Mouse (Mus musculus) heart, embryonic 15.5 days (tissue): ENCODE results near the gene Csf3. TPM values are rescaled to one million over a fixed set of nuclear protein-coding genes. Genes with fewer than 3 reads are reported as not detected.
A peak's percentile ranks its signal among the peaks of the same experiment; 100 is the strongest.

Source experiments
- ATAC-seq: fragments of 200-750 bp; cut with Nextera tagmentation; replicated peaks from 2 replicates; pipeline ENCODE4 v1.8.0; 2017; ENCODE audit warnings: low read depth, moderate TSS enrichment; ENCODE audit not compliant: insufficient number of reproducible peaks, insufficient read depth, low FRiP score
- H3K27ac ChIP-seq: fragments of 300-500 bp; sonication (generic); 2 replicates; pipeline ENCODE4 v1.5.1; 2015; ENCODE audit warnings: mild to moderate bottlenecking, inconsistent platforms
- H3K27me3 ChIP-seq: fragments of 300-500 bp; sonication (generic); 2 replicates; pipeline ENCODE4 v1.6.1; 2015; ENCODE audit warnings: inconsistent platforms
- H3K36me3 ChIP-seq: fragments of 300-500 bp; sonication (generic); 2 replicates; pipeline ENCODE4 v1.6.1; 2015; ENCODE audit warnings: mild to moderate bottlenecking, inconsistent platforms
- H3K4me1 ChIP-seq: fragments of 300-500 bp; sonication (generic); replicated peaks from 2 replicates; pipeline ENCODE4 v1.6.1; 2015; ENCODE audit warnings: inconsistent platforms
- H3K4me2 ChIP-seq: fragments of 300-500 bp; sonication (generic); 2 replicates; pipeline ENCODE4 v1.6.1; 2015; ENCODE audit warnings: inconsistent platforms, mild to moderate bottlenecking, moderate library complexity
- H3K4me3 ChIP-seq: fragments of 300-500 bp; sonication (generic); 2 replicates; pipeline ENCODE4 v1.5.1; 2015; ENCODE audit warnings: mild to moderate bottlenecking, inconsistent platforms
- H3K9ac ChIP-seq: fragments of 300-500 bp; sonication (generic); 2 replicates; pipeline ENCODE4 v1.6.1; 2015; ENCODE audit warnings: mild to moderate bottlenecking, inconsistent platforms
- H3K9me3 ChIP-seq: fragments of 300-500 bp; sonication (generic); replicated peaks from 2 replicates; pipeline ENCODE4 v1.6.1; 2016; ENCODE audit warnings: inconsistent platforms
- WGBS: fragments of 180-500 bp; shearing (Covaris S2); methylation state at CpG from one replicate; pipeline ENCODE4 v1.1.7; 2015; ENCODE audit warnings: mixed read lengths; 5-methylcytosine and 5-hydroxymethylcytosine counted together
- polyA plus RNA-seq: library from polyadenylated mRNA; unstranded; fragments of >200 nt; fragmentation: Nextera tagmentation; extraction: Ambion mirVana; gene quantifications from 2 replicates; pipeline ENCODE4 v1.2.1, GENCODE M21; 2015

The Csf3 gene
- polyA plus RNA-seq, 1 experiment from 2014 or later: not detected

GRCm38 (mm10) chr11:98750351-98751201, 49.5 kb downstream of the Csf3 start:
- WGBS: 19% methylated on average over 17 of the region's 17 CpGs

GRCm38 (mm10) chr11:98751221-98751782, 50.2 kb downstream of the Csf3 start:
- Histone ChIP-seq H3K4me1 (peaks cover 97% of the 10 kb centered on the region), H3K9ac (peak overlapping the region; percentile 41), H3K9me3 (no peaks in the 10 kb centered on the region), H3K4me2 (peak overlapping the region; percentile 54), H3K27me3 (no peaks in the 10 kb centered on the region), H3K4me3 (peak overlapping the region; percentile 22), H3K36me3 (peaks cover 13% of the 10 kb centered on the region), H3K27ac (peak overlapping the region; percentile 92)
- peak; percentile 53 for ATAC-seq
- WGBS: 8% methylated on average over 6 of the region's 6 CpGs

More at GRCm38 (mm10) chr11:98750351-98751201, 49.5 kb downstream of the Csf3 start:
- Histone ChIP-seq H3K36me3 (peaks cover 11% of the 10 kb centered on the region; the same call in 1 of the 2 replicates), H3K4me3 (peak overlapping the region; percentile 22), H3K27ac (peak overlapping the region; percentile 92), H3K9ac (peak overlapping the region; percentile 41; the same call in 1 of the 2 replicates), H3K4me2 (peak overlapping the region; percentile 54), H3K9me3 (no peaks in the 10 kb centered on the region), H3K27me3 (no peaks in the 10 kb centered on the region), H3K4me1 (peaks cover 97% of the 10 kb centered on the region)
- peak; percentile 14 for ATAC-seq

GRCm38 (mm10) chr11:98752562-98753140, 51.6 kb downstream of the Csf3 start:
- H3K4me2 ChIP-seq: no peak overlapping the region
- WGBS: 80% methylated on average over 10 of the region's 10 CpGs
- 0 out of 2 replicates have a peak overlapping the region, but pooled peaks have one; percentile 41 for H3K9ac ChIP-seq

More at GRCm38 (mm10) chr11:98752562-98753140, 51.6 kb downstream of the Csf3 start:
- Histone ChIP-seq H3K36me3 (peaks cover 22% of the 10 kb centered on the region), H3K27me3 (no peaks in the 10 kb centered on the region), H3K4me3 (no peak overlapping the region), H3K9me3 (no peaks in the 10 kb centered on the region), H3K4me1 (peaks cover 86% of the 10 kb centered on the region), H3K27ac (peak overlapping the region; percentile 92)
- ATAC-seq: no peak

Other genes with a start within 250 kb of the Csf3 start
- gene Ikzf3, start 155.2 kb upstream of the Csf3 start, polyA plus RNA-seq: 0.05 and 0.70 TPM in 2 replicates
- 0.11 and 0.43 TPM in 2 replicates for gene Zpbp2, start 150.2 kb upstream of the Csf3 start, polyA plus RNA-seq
- gene Ormdl3, start 113.9 kb upstream of the Csf3 start, polyA plus RNA-seq: 55.6 and 68.0 TPM in 2 replicates
- gene Lrrc3c, start 103.0 kb upstream of the Csf3 start, polyA plus RNA-seq: not detected in 2 replicates
- 0.14 and 0.96 TPM in 2 replicates for gene Gm12355, start 75.6 kb upstream of the Csf3 start, polyA plus RNA-seq
- not detected in 2 replicates for gene Gsdma3, start 74.9 kb upstream of the Csf3 start, polyA plus RNA-seq
- gene Gsdma2, start 54.5 kb upstream of the Csf3 start, polyA plus RNA-seq: not detected in 2 replicates
- not detected in 2 replicates for gene Gsdma, start 36.9 kb upstream of the Csf3 start, polyA plus RNA-seq
- gene Psmd3, start 18.7 kb upstream of the Csf3 start, polyA plus RNA-seq: 141 and 177 TPM in 2 replicates
- 33.5 and 43.0 TPM in 2 replicates for gene Med24, start 28.2 kb downstream of the Csf3 start, polyA plus RNA-seq
- 34.8 and 39.5 TPM in 2 replicates for gene Thra, start 39.4 kb downstream of the Csf3 start, polyA plus RNA-seq
- gene Nr1d1, start 74.1 kb downstream of the Csf3 start, polyA plus RNA-seq: 7.0 and 7.5 TPM in 2 replicates
- gene Msl1, start 94.3 kb downstream of the Csf3 start, polyA plus RNA-seq: 15.5 and 17.2 TPM in 2 replicates
- gene Casc3, start 103.6 kb downstream of the Csf3 start, polyA plus RNA-seq: 21.3 and 27.6 TPM in 2 replicates
- 0.71 and 1.5 TPM in 2 replicates for gene Rapgefl1, start 135.5 kb downstream of the Csf3 start, polyA plus RNA-seq
- gene Wipf2, start 162.4 kb downstream of the Csf3 start, polyA plus RNA-seq: 2.2 and 2.8 TPM in 2 replicates
- 14.2 and 20.4 TPM in 2 replicates for gene Cdc6, start 206.5 kb downstream of the Csf3 start, polyA plus RNA-seq
- gene Rara, start 226.6 kb downstream of the Csf3 start, polyA plus RNA-seq: 26.2 and 31.0 TPM in 2 replicates